Mouse (Mus musculus) stomach, postnatal 0 days (tissue): ENCODE results near the gene Nat9.

Experiments used
- CTCF ChIP-seq: IDR thresholded peaks from 2 replicates; pipeline ENCODE4 v1.5.1; 2016; ENCODE audit warnings: antibody characterized with exemption, low read depth, mild to moderate bottlenecking, moderate library complexity
- EP300 ChIP-seq: optimal IDR thresholded peaks from 2 replicates; pipeline ENCODE3; 2016; ENCODE audit warnings: antibody characterized with exemption

GRCm38 (mm10) chr11:115179881-115180280 is 7.8 kb downstream of the Nat9 start:
- no peak for TF ChIP-seq EP300
- TF ChIP-seq CTCF: no peak
